ENCODE assay signal across 15 mouse cellular contexts in the genomic region with DNA sequence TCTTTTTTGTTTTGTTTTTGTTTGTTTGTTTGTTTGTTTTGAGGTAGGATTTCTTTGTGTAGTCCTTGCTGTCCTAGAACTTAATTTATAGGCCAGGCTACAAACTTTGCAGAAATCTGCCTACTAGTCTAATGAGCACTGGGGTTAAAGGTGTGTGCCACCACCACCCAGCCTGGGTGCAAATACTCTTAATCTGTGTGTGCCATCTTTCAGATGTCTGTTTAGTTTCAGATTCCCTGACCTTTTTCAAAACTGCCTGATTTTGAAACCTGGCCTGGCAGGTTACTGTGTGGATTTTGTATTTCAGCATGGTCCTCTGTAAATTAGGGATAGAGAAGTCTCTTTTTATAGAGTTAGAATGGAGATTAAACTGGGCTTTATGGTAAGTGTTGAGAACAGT.
"Had no signal": no experiment of that assay in that cellular context is flagged by ENCODE, and none has a peak within 500 bp of the region (broad histone marks: within the 10 kb centered on the region; RNA-seq: fewer than 3 reads in every experiment).

No protein-coding gene starts in this region.

- DNase-seq: retina, postnatal 1 day; right cerebral cortex, adult 18-20 months; right cerebral cortex, postnatal 14 days; right cerebral cortex, postnatal 25 days; right cerebral cortex, postnatal 4 days; spleen, adult 18-20 months; thymus, adult 18-20 months; thymus, adult 2 months; thymus, postnatal 14 days; thymus, postnatal 25 days; thymus, postnatal 36 days; thymus, postnatal 4 days had no signal

- H3K9me3 ChIP-seq: neural tube, embryonic 15.5 days; stomach, embryonic 15.5 days had no signal

- H3K27ac ChIP-seq: neural tube, embryonic 15.5 days; stomach, embryonic 15.5 days; stomach, postnatal 0 days had no signal

- H3K9ac ChIP-seq: neural tube, embryonic 15.5 days; stomach, embryonic 15.5 days had no signal

- H3K36me3 ChIP-seq: neural tube, embryonic 15.5 days; stomach, embryonic 15.5 days had no signal

- H3K27me3 ChIP-seq: neural tube, embryonic 15.5 days; stomach, embryonic 15.5 days had no signal

- H3K4me2 ChIP-seq: neural tube, embryonic 15.5 days; stomach, embryonic 15.5 days had no signal

- H3K4me3 ChIP-seq: neural tube, embryonic 15.5 days; stomach, embryonic 15.5 days had no signal
